Mouse (Mus musculus) spleen, adult 18-20 months (tissue): ENCODE measurements around the gene 3110082J24Rik.

ENCODE experiments used
- DNase-seq, 2 experiments: peaks; one replicate each; pipeline ENCODE4 v3.0.0; 2022; ENCODE audit warnings: mixed read lengths in 2 of 2

Gene 3110082J24Rik

GRCm38 (mm10) chr5:30105668-30106300, at the start of gene 3110082J24Rik:
Gene 3110082J24Rik (minus strand): TSS chr5:30106086.
- no peak for DNase-seq

GRCm38 (mm10) chr5:30155395-30155792, 49.5 kb upstream of the 3110082J24Rik start:
- DNase-seq = no peak

GRCm38 (mm10) chr5:30154474-30155394, 48.8 kb upstream of the 3110082J24Rik start, which contains the start of the genes Hadha and Hadhb:
Gene Hadha (minus strand): TSS chr5:30155162.
Gene Hadhb (plus strand): TSS chr5:30155248.
- DNase-seq = peak; percentile 88 to 97

- no peak for DNase-seq
Observed at GRCm38 (mm10) chr5:30154013-30154412, 48.1 kb upstream of the 3110082J24Rik start.

GRCm38 (mm10) chr5:30153222-30153621, 47.3 kb upstream of the 3110082J24Rik start:
- no peak for DNase-seq

- DNase-seq = no peak
Observed at GRCm38 (mm10) chr5:30152413-30152812, 46.5 kb upstream of the 3110082J24Rik start.

- no peak for DNase-seq
Observed at GRCm38 (mm10) chr5:30152007-30152406, 46.1 kb upstream of the 3110082J24Rik start.

GRCm38 (mm10) chr5:30148133-30148920, 42.4 kb upstream of the 3110082J24Rik start:
- no peak for DNase-seq

GRCm38 (mm10) chr5:30146526-30146925, 40.6 kb upstream of the 3110082J24Rik start:
- no peak for DNase-seq

- DNase-seq = no peak
Observed at GRCm38 (mm10) chr5:30138193-30138592, 32.3 kb upstream of the 3110082J24Rik start.

- no peak for DNase-seq
Observed at GRCm38 (mm10) chr5:30137271-30137670, 31.4 kb upstream of the 3110082J24Rik start.

- no peak for DNase-seq
Observed at GRCm38 (mm10) chr5:30135711-30136231, 29.9 kb upstream of the 3110082J24Rik start.

- DNase-seq = no peak
Observed at GRCm38 (mm10) chr5:30132173-30132572, 26.3 kb upstream of the 3110082J24Rik start.

GRCm38 (mm10) chr5:30131246-30131645, 25.4 kb upstream of the 3110082J24Rik start:
- DNase-seq = no peak

GRCm38 (mm10) chr5:30128680-30129079, 22.8 kb upstream of the 3110082J24Rik start:
- no peak for DNase-seq

- DNase-seq = no peak
Observed at GRCm38 (mm10) chr5:30127921-30128597, 22.2 kb upstream of the 3110082J24Rik start.

- DNase-seq = no peak
Observed at GRCm38 (mm10) chr5:30126756-30127155, 20.9 kb upstream of the 3110082J24Rik start.

GRCm38 (mm10) chr5:30125587-30125986, 19.7 kb upstream of the 3110082J24Rik start:
- DNase-seq = no peak

- no peak for DNase-seq
Observed at GRCm38 (mm10) chr5:30122481-30122880, 16.6 kb upstream of the 3110082J24Rik start.

- DNase-seq = no peak
Observed at GRCm38 (mm10) chr5:30120106-30120505, 14.2 kb upstream of the 3110082J24Rik start.

GRCm38 (mm10) chr5:30119163-30119562, 13.3 kb upstream of the 3110082J24Rik start:
- DNase-seq = no peak

GRCm38 (mm10) chr5:30118018-30118417, 12.1 kb upstream of the 3110082J24Rik start:
- no peak for DNase-seq
